Mouse (Mus musculus) midbrain, postnatal 0 days (tissue): ENCODE measurements around the gene Il17rb. TPM values are rescaled to one million over a fixed set of nuclear protein-coding genes. Genes with fewer than 3 reads are reported as not detected.

ENCODE experiments used
- ATAC-seq: fragments of 200-750 bp; cut with Nextera tagmentation; 2 replicates; pipeline ENCODE4 v1.8.0; 2017; ENCODE audit warnings: moderate number of reproducible peaks, mild to moderate bottlenecking, moderate TSS enrichment, moderate library complexity; ENCODE audit not compliant: low FRiP score
- DNase-seq: peaks from one replicate; pipeline ENCODE4 v3.0.0-alpha.2; 2015; ENCODE audit warnings: low spot score
- H3K27ac ChIP-seq: fragments of 300-500 bp; sonication (generic); 2 replicates; pipeline ENCODE4 v1.5.1; 2014; ENCODE audit warnings: low read depth, mild to moderate bottlenecking, low read length, mixed read lengths
- H3K27me3 ChIP-seq: fragments of 300-500 bp; sonication (generic); 2 replicates; pipeline ENCODE4 v1.6.1; 2014; ENCODE audit warnings: low read length, control low read depth, mixed read lengths; ENCODE audit not compliant: insufficient read depth
- H3K36me3 ChIP-seq: fragments of 300-500 bp; sonication (generic); 2 replicates; pipeline ENCODE4 v1.6.1; 2014; ENCODE audit warnings: low read length, control low read depth, mixed read lengths; ENCODE audit not compliant: insufficient read depth
- H3K4me1 ChIP-seq: fragments of 300-500 bp; sonication (generic); 2 replicates; pipeline ENCODE4 v1.6.1; 2014; ENCODE audit warnings: mild to moderate bottlenecking, control low read depth, antibody characterized with exemption, low read length, mixed read lengths; ENCODE audit not compliant: insufficient read depth
- H3K4me2 ChIP-seq: fragments of 300-500 bp; sonication (generic); 2 replicates; pipeline ENCODE4 v1.6.1; 2014; ENCODE audit warnings: low read depth, mild to moderate bottlenecking, low read length, mixed read lengths; ENCODE audit not compliant: poor library complexity, severe bottlenecking
- H3K4me3 ChIP-seq: fragments of 300-500 bp; sonication (generic); 2 replicates; pipeline ENCODE4 v1.5.1; 2014; ENCODE audit warnings: low read depth, mild to moderate bottlenecking, low read length, moderate library complexity
- H3K9ac ChIP-seq: fragments of 300-500 bp; sonication (generic); replicated peaks from 2 replicates; pipeline ENCODE4 v1.6.1; 2014; ENCODE audit warnings: mild to moderate bottlenecking, low read length, moderate library complexity, mixed read lengths; ENCODE audit not compliant: poor library complexity, severe bottlenecking
- H3K9me3 ChIP-seq: fragments of 300-500 bp; sonication (generic); 2 replicates; pipeline ENCODE4 v1.6.1; 2016; ENCODE audit warnings: low read length, control low read depth
- CTCF ChIP-seq: IDR thresholded peaks from 2 replicates; pipeline ENCODE4 v1.5.1; 2016; ENCODE audit warnings: antibody characterized with exemption, mild to moderate bottlenecking
- WGBS: fragments of 180-500 bp; shearing (Covaris S2); extraction: QIAGEN DNeasy Blood & Tissue Kit; methylation state at CpG from one replicate; pipeline ENCODE4 v1.1.7; 2014; 5-methylcytosine and 5-hydroxymethylcytosine counted together
- polyA plus RNA-seq: library from polyadenylated mRNA; unstranded; fragments of >200 nt; fragmentation: Nextera tagmentation; extraction: Ambion mirVana; gene quantifications from 2 replicates; pipeline ENCODE4 v1.2.1, GENCODE M21; 2015
- total RNA-seq: library from RNA; depleted of rRNA; stranded (reverse); fragments of >200 nt; gene quantifications from 2 replicates; pipeline ENCODE4 v1.2.3, GENCODE M21; 2014; rRNA removed

Il17rb gene
- total RNA-seq (1.7 and 1.9 TPM in 2 replicates), polyA plus RNA-seq (1.3 and 1.8 TPM in 2 replicates)

- WGBS, result 11% methylated on average over 50 of the region's 54 CpGs
- DNase-seq (peak; percentile 32), ATAC-seq (peak; percentile 55)
- no peak for TF ChIP-seq CTCF
- peak within 1 kb of the TSS; percentile 46 for H3K9ac ChIP-seq
- no peak within 1 kb of the TSS for H3K27ac ChIP-seq
- H3K36me3 ChIP-seq, result no peaks in the 10 kb centered on the region
- H3K9me3 ChIP-seq, result no peaks in the 10 kb centered on the region
- H3K4me1 ChIP-seq, result peaks cover 8% of the 10 kb centered on the region; the same call in 1 of the 2 replicates
- H3K4me2 ChIP-seq, result peak within 1 kb of the TSS; percentile 66
- peaks cover 5% of the 10 kb centered on the region; the same call in 1 of the 2 replicates for H3K27me3 ChIP-seq
- peak within 1 kb of the TSS; percentile 32 for H3K4me3 ChIP-seq
Measured at GRCm38 (mm10) chr14:30008733-30009575, at the start of gene Il17rb, which contains the start of gene Chdh. Gene Il17rb, minus strand, starts transcription at chr14:30008896. Gene Chdh, plus strand, starts transcription at chr14:30009023.

- 43% methylated on average over 13 of the region's 13 CpGs for WGBS
- DNase-seq (peak; percentile 89), ATAC-seq (peak; percentile 67)
- no peaks in the 10 kb centered on the region for H3K4me1 ChIP-seq
- no peak overlapping the region for H3K4me2 ChIP-seq
- no peak overlapping the region for H3K27ac ChIP-seq
- no peaks in the 10 kb centered on the region for H3K9me3 ChIP-seq
- H3K9ac ChIP-seq, result no peak overlapping the region
- peaks cover 9% of the 10 kb centered on the region for H3K36me3 ChIP-seq
- TF ChIP-seq CTCF, result no peak
- H3K4me3 ChIP-seq, result no peak overlapping the region
- no peaks in the 10 kb centered on the region for H3K27me3 ChIP-seq
Measured at GRCm38 (mm10) chr14:30056031-30056766, 47.5 kb upstream of the Il17rb start.

- DNase-seq (no peak), ATAC-seq (no peak)
- Histone ChIP-seq H3K4me2 (no peak overlapping the region), H3K9me3 (no peaks in the 10 kb centered on the region), H3K4me1 (no peaks in the 10 kb centered on the region), H3K36me3 (peaks cover 9% of the 10 kb centered on the region), H3K27me3 (no peaks in the 10 kb centered on the region), H3K9ac (no peak overlapping the region), H3K27ac (no peak overlapping the region), H3K4me3 (no peak overlapping the region)
- WGBS, result 77% methylated on average over 7 of the region's 7 CpGs
- TF ChIP-seq CTCF, result no peak
Measured at GRCm38 (mm10) chr14:30054922-30055321, 46.2 kb upstream of the Il17rb start.

- peaks cover 35% of the 10 kb centered on the region for H3K36me3 ChIP-seq
- no peak overlapping the region for H3K4me3 ChIP-seq
- no peak overlapping the region for H3K27ac ChIP-seq
- ATAC-seq (no peak), DNase-seq (no peak)
- no peaks in the 10 kb centered on the region for H3K4me1 ChIP-seq
- H3K9ac ChIP-seq, result no peak overlapping the region
- TF ChIP-seq CTCF, result no peak
- 75% methylated on average over 8 of the region's 8 CpGs for WGBS
- no peaks in the 10 kb centered on the region for H3K9me3 ChIP-seq
- H3K27me3 ChIP-seq, result no peaks in the 10 kb centered on the region
- no peak overlapping the region for H3K4me2 ChIP-seq
Measured at GRCm38 (mm10) chr14:30050280-30050679, 41.6 kb upstream of the Il17rb start.

GRCm38 (mm10) chr14:30048049-30048448 is 39.4 kb upstream of the Il17rb start:
- Histone ChIP-seq H3K9ac (no peak overlapping the region), H3K27me3 (no peaks in the 10 kb centered on the region), H3K4me2 (no peak overlapping the region), H3K27ac (no peak overlapping the region), H3K4me1 (no peaks in the 10 kb centered on the region), H3K4me3 (no peak overlapping the region), H3K9me3 (no peaks in the 10 kb centered on the region), H3K36me3 (peaks cover 47% of the 10 kb centered on the region)
- no peak for ATAC-seq
- no peak for DNase-seq
- peak; percentile 46 for TF ChIP-seq CTCF
- WGBS, result 93% methylated on average over 3 of the region's 3 CpGs

- Histone ChIP-seq H3K27me3 (no peaks in the 10 kb centered on the region), H3K36me3 (peaks cover 54% of the 10 kb centered on the region), H3K9me3 (no peaks in the 10 kb centered on the region), H3K4me2 (no peak overlapping the region), H3K27ac (no peak overlapping the region), H3K4me1 (no peaks in the 10 kb centered on the region), H3K9ac (no peak overlapping the region), H3K4me3 (no peak overlapping the region)
- DNase-seq (no peak), ATAC-seq (no peak)
- 90% methylated on average over 4 of the region's 4 CpGs for WGBS
- TF ChIP-seq CTCF, result no peak
Measured at GRCm38 (mm10) chr14:30046976-30047375, 38.3 kb upstream of the Il17rb start.
